ENCODE assay signal across 9 mouse cellular contexts in the genomic region with DNA sequence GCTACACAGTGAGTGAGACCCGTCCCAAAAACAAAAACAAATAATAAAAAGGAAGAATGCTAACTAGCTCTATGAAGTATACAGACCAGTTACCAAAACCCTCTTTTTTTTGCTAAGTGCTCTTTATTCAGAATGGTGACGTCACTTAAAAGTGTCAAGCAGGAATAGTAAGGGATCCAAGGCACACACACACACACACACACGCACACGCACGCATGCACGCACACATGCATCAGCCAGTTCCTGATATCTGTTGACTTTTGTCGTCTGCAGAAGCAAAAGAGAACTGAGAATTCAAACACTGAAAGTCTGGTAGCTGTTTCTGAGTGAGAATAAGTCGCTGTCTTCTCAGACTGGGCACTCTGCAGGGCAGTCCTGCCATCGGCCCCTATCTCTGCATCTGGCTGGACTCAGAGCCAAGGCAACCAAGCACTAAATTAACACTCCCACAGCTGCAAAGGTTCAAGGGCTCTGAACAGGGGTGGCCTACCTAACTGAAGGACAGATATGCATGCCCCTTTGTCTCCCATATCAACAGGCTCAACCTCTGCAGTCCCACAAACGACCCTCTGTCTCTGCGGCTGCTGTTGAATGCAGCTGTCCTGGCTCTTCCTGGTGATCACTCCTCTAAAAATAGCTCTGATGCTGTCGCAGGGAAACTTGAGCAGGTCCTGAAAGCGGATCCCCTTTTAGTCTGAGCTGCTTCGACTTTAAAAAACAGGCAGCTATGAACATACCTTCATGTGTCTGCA.
DNase-seq lines count a peak whose midpoint lies in the region; ATAC-seq lines count a peak whose summit lies in the region.
"Had no signal": no experiment of that assay in that cellular context is flagged by ENCODE, and none has a peak within 500 bp of the region (broad histone marks: within the 10 kb centered on the region; RNA-seq: fewer than 3 reads in every experiment).

No protein-coding gene starts in this region.

- peaks cover 26% of the 10 kb centered on the region for H3K4me1 ChIP-seq in midbrain, embryonic 11.5 days (ENCODE audit: control insufficient read depth, insufficient read depth, low read length)

- WGBS in midbrain, embryonic 11.5 days = 62% methylated on average over 14 of the region's 14 CpGs

- H3K27ac ChIP-seq in midbrain, embryonic 11.5 days (ENCODE audit: low read depth, low read length) = 0 out of 2 replicates have a peak overlapping the region, but pooled peaks have one; percentile 3
- H3K27ac ChIP-seq: neural tube, embryonic 12.5 days had no signal

- H3K9ac ChIP-seq in midbrain, embryonic 11.5 days (ENCODE audit: low read length) = peak overlapping the region; percentile 30; the same call in 1 of the 2 replicates
- H3K9ac ChIP-seq: neural tube, embryonic 12.5 days had no signal

- H3K4me2 ChIP-seq in midbrain, embryonic 11.5 days = no peak overlapping the region
- H3K4me2 ChIP-seq: neural tube, embryonic 12.5 days had no signal

- H3K9me3 ChIP-seq in midbrain, embryonic 11.5 days (ENCODE audit: control insufficient read depth, low read length) = no peaks in the 10 kb centered on the region
- H3K9me3 ChIP-seq: neural tube, embryonic 12.5 days had no signal

- H3K36me3 ChIP-seq in midbrain, embryonic 11.5 days (ENCODE audit: control insufficient read depth, insufficient read depth, low read length) = no peaks in the 10 kb centered on the region
- H3K36me3 ChIP-seq: neural tube, embryonic 12.5 days had no signal

- no peak for ATAC-seq in midbrain, embryonic 11.5 days (ENCODE audit: low FRiP score)

- DNase-seq in layer of hippocampus, adult 11-12 months (ENCODE audit: low spot score) = peak; percentile 33
- no peak for DNase-seq in layer of hippocampus, postnatal 10 days (ENCODE audit: low spot score in 2 of 2)
- DNase-seq in embryo, embryonic 10.5 days (ENCODE audit: low spot score) = peak; percentile 64
- peak; percentile 32 to 36 for DNase-seq in heart, adult 9 months (ENCODE audit: low spot score in 2 of 2)
- no peak for DNase-seq in midbrain, embryonic 11.5 days (ENCODE audit: low spot score, missing footprints)
- no peak for DNase-seq in right cerebral cortex, adult 18-20 months
- DNase-seq in natural killer cell, adult 2 months (ENCODE audit: low spot score in 2 of 2) = no peak
- DNase-seq in kidney, adult 8-10 months = no peak

- H3K4me3 ChIP-seq in midbrain, embryonic 11.5 days (ENCODE audit: low read depth, low read length) = no peak overlapping the region
- H3K4me3 ChIP-seq: neural tube, embryonic 12.5 days had no signal

- H3K27me3 ChIP-seq in midbrain, embryonic 11.5 days (ENCODE audit: control insufficient read depth, insufficient read depth, low read length) = no peaks in the 10 kb centered on the region
- H3K27me3 ChIP-seq: neural tube, embryonic 12.5 days had no signal

Comparison
In these comparisons a context has a peak if more than half of its experiments do, and no peak if none do; other contexts are left out.
1. DNase-seq: peak in layer of hippocampus, adult 11-12 months (single experiment), embryo, embryonic 10.5 days (single experiment) and heart, adult 9 months (2 of 2); none in layer of hippocampus, postnatal 10 days (0 of 2), midbrain, embryonic 11.5 days (single experiment), right cerebral cortex, adult 18-20 months (single experiment), natural killer cell, adult 2 months (0 of 2) and kidney, adult 8-10 months (0 of 2).